Mouse (Mus musculus): Measurements from ENCODE around the gene Vmn1r10. TPM values are rescaled to one million over a fixed set of nuclear protein-coding genes. Genes with fewer than 3 reads are reported as not detected.

The Vmn1r10 gene
- total RNA-seq (2021), result not detected

GRCm38 (mm10) chr6:57109154-57109553 lies at the start of gene Vmn1r10:
Gene Vmn1r10, plus strand, starts transcription at chr6:57109454.
- DNase-seq, result no peak
- intact Hi-C loops (cut with DNase I), result no loop called here

- DNase-seq, result peak; percentile 10 to 23
- intact Hi-C loops (cut with DNase I), result loop anchor here (5.0 kb wide), 1 partner anchor 256 kb away; no protein-coding TSS in a partner anchor
Observed at GRCm38 (mm10) chr6:57063730-57064129, 45.5 kb upstream of the Vmn1r10 start.

GRCm38 (mm10) chr6:57066487-57066886 lies 42.8 kb upstream of the Vmn1r10 start, which contains the start of gene Vmn1r9:
Gene Vmn1r9, plus strand, starts transcription at chr6:57066787.
- DNase-seq, result no peak
- intact Hi-C loops (cut with DNase I), result no loop called here

GRCm38 (mm10) chr6:57106358-57106757 lies 2.9 kb upstream of the Vmn1r10 start:
- intact Hi-C loops (cut with DNase I), result no loop called here
- DNase-seq, result no peak

GRCm38 (mm10) chr6:57133155-57133554 lies 23.9 kb downstream of the Vmn1r10 start, which contains the start of gene Vmn1r11:
Gene Vmn1r11, plus strand, starts transcription at chr6:57133455.
- DNase-seq, result no peak

GRCm38 (mm10) chr6:57156619-57157018 lies 47.4 kb downstream of the Vmn1r10 start, which contains the start of gene Vmn1r12:
Gene Vmn1r12, plus strand, starts transcription at chr6:57156919.
- no peak for DNase-seq
- intact Hi-C loops (cut with DNase I), result no loop called here

More at GRCm38 (mm10) chr6:57133155-57133554, 23.9 kb downstream of the Vmn1r10 start, which contains the start of gene Vmn1r11:
- intact Hi-C loops (cut with DNase I), result no loop called here

Other genes starting within 250 kb of the Vmn1r10 start
- gene Nt5c3, start 185.5 kb upstream of the Vmn1r10 start, total RNA-seq (2021), result 10 to 100 TPM; 55.7 to 70.7 TPM
- under 1 TPM in 1 of 2 experiments, not detected in 1; 0.17 TPM for gene Vmn1r4, start 185.4 kb upstream of the Vmn1r10 start, total RNA-seq (2021)
- not detected for gene Vmn1r5, start 139.2 kb upstream of the Vmn1r10 start, total RNA-seq (2021)
- gene Vmn1r6, start 112.2 kb upstream of the Vmn1r10 start, total RNA-seq (2021), result not detected
- not detected for gene Vmn1r7, start 84.1 kb upstream of the Vmn1r10 start, total RNA-seq (2021)
- gene Vmn1r8, start 77.2 kb upstream of the Vmn1r10 start, total RNA-seq (2021), result not detected
- gene Vmn1r9, start 42.7 kb upstream of the Vmn1r10 start, total RNA-seq (2021), result not detected
- not detected for gene Vmn1r11, start 24.0 kb downstream of the Vmn1r10 start, total RNA-seq (2021)
- gene Vmn1r12, start 47.5 kb downstream of the Vmn1r10 start, total RNA-seq (2021), result not detected
- not detected for gene Vmn1r13, start 93.8 kb downstream of the Vmn1r10 start, total RNA-seq (2021)
- gene Vmn1r14, start 122.2 kb downstream of the Vmn1r10 start, total RNA-seq (2021), result not detected
- not detected for gene Vmn1r15, start 148.5 kb downstream of the Vmn1r10 start, total RNA-seq (2021)
- gene Vmn1r16, start 220.0 kb downstream of the Vmn1r10 start, total RNA-seq (2021), result not detected

Measured in heart, postnatal 10 days (tissue).